ENCODE assay signal across 26 mouse cellular contexts in genomic region chr8:104743410-104743809, GRCm38 (mm10). TPM values are rescaled to one million over a fixed set of nuclear protein-coding genes. Genes with fewer than 3 reads are reported as not detected.
DNase-seq lines count a peak whose midpoint lies in the region; ATAC-seq and TF ChIP-seq lines count a peak whose summit lies in the region.
"Had no signal": no experiment of that assay in that cellular context is flagged by ENCODE, and none has a peak within 500 bp of the region (broad histone marks: within the 10 kb centered on the region; RNA-seq: fewer than 3 reads in every experiment).

No protein-coding gene starts in this region.

- TF ChIP-seq RAD21 in MEL (IDR thresholded peaks at IDR 0.05; ENCODE audit: low read depth, low read length), result peak; percentile 58

- no peak overlapping the region for H3K27ac ChIP-seq in layer of hippocampus, adult 2 months
- H3K27ac ChIP-seq in MEL (ENCODE audit: control insufficient read depth, low read depth, low read length), result no peak overlapping the region
- H3K27ac ChIP-seq in small intestine, adult 2 months (ENCODE audit: insufficient read depth, low read depth, low read length), result no peak overlapping the region
- no peak overlapping the region for H3K27ac ChIP-seq in kidney, embryonic 16.5 days (ENCODE audit: low read length)
- H3K27ac ChIP-seq: embryonic facial prominence, embryonic 13.5 days; forebrain, embryonic 13.5 days; heart, embryonic 13.5 days; hindbrain, embryonic 12.5 days had no signal

- peaks cover 0 to 2% of the 10 kb centered on the region in 2 experiments; a peak in 1 of 4 replicates for H3K27me3 ChIP-seq in MEL (ENCODE audit: control insufficient read depth in 1 of 2, insufficient read depth in 2 of 2, low read length in 2 of 2)
- H3K27me3 ChIP-seq in small intestine, adult 2 months (ENCODE audit: control insufficient read depth, insufficient read depth, low read length), result no peaks in the 10 kb centered on the region
- H3K27me3 ChIP-seq in kidney, embryonic 16.5 days (ENCODE audit: insufficient read depth, low read length), result no peaks in the 10 kb centered on the region
- H3K27me3 ChIP-seq: embryonic facial prominence, embryonic 13.5 days; forebrain, embryonic 13.5 days; heart, embryonic 13.5 days; hindbrain, embryonic 12.5 days had no signal

- H3K79me2 ChIP-seq in MEL (ENCODE audit: control insufficient read depth, insufficient read depth, low read length, poor library complexity), result no peaks in the 10 kb centered on the region

- ATAC-seq in kidney, embryonic 16.5 days (ENCODE audit: low FRiP score, low TSS enrichment), result no peak
- ATAC-seq: activated CD4-positive, CD25-positive, alpha-beta regulatory T cell, adult 4 months; forebrain, embryonic 13.5 days; forebrain, postnatal 0 days; hindbrain, embryonic 16.5 days had no signal

- no peak overlapping the region for H3K4me2 ChIP-seq in kidney, embryonic 16.5 days (replicated peaks; ENCODE audit: low read depth, low read length)
- H3K4me2 ChIP-seq: embryonic facial prominence, embryonic 13.5 days; forebrain, embryonic 13.5 days; heart, embryonic 13.5 days; hindbrain, embryonic 12.5 days had no signal

- DNase-seq in layer of hippocampus, adult 2 months (ENCODE audit: low spot score in 2 of 2), result no peak
- no peak for DNase-seq in layer of hippocampus, postnatal 36 days
- DNase-seq in 416B (ENCODE audit: low read depth) (peak; percentile 8), MEL (ENCODE audit: low read depth, low spot score) (peak; percentile 2)
- DNase-seq in frontal cortex, adult 2 months (ENCODE audit: extremely low spot score in 1 of 2, low spot score in 1 of 2), result no peak
- DNase-seq: adrenal gland, postnatal 14 days; cerebellum, adult 11-12 months; cerebellum, adult 9-11 months; cerebellum, postnatal 36 days; forebrain, postnatal 0 days; heart, postnatal 4 days; kidney, adult 18-20 months had no signal

- no peak overlapping the region for H3K9ac ChIP-seq in MEL (ENCODE audit: control insufficient read depth, low read depth, low read length, poor library complexity, severe bottlenecking)
- no peak overlapping the region for H3K9ac ChIP-seq in kidney, embryonic 16.5 days (replicated peaks; ENCODE audit: low read length)
- H3K9ac ChIP-seq: embryonic facial prominence, embryonic 13.5 days; forebrain, embryonic 13.5 days; forebrain, postnatal 0 days; heart, embryonic 13.5 days; hindbrain, embryonic 12.5 days had no signal

- WGBS in small intestine, adult 2 months, result 49% methylated on average over 3 of the region's 3 CpGs
- 79% methylated on average over 3 of the region's 3 CpGs for WGBS in kidney, embryonic 16.5 days

- no peaks in the 10 kb centered on the region for H3K9me3 ChIP-seq in MEL (replicated peaks; ENCODE audit: insufficient read depth, low read length)
- H3K9me3 ChIP-seq in kidney, embryonic 16.5 days (ENCODE audit: low read length), result no peaks in the 10 kb centered on the region
- H3K9me3 ChIP-seq: embryonic facial prominence, embryonic 13.5 days; forebrain, embryonic 13.5 days; hindbrain, embryonic 12.5 days had no signal

- TF ChIP-seq POLR2A in MEL (IDR thresholded peaks at IDR 0.05; ENCODE audit: control insufficient read depth in 1 of 2, insufficient read depth in 1 of 2, low read depth in 1 of 2, low read length in 2 of 2, poor library complexity in 1 of 2), result no peak
- TF ChIP-seq POLR2A in small intestine, adult 2 months (IDR thresholded peaks at IDR 0.05; ENCODE audit: low read depth, low read length), result no peak

- H3K4me1 ChIP-seq in MEL (ENCODE audit: control insufficient read depth in 1 of 2, insufficient read depth in 2 of 2, low read length in 2 of 2), result no peaks in the 10 kb centered on the region
- peaks cover 10% of the 10 kb centered on the region; the same call in 1 of the 2 replicates for H3K4me1 ChIP-seq in small intestine, adult 2 months (ENCODE audit: control insufficient read depth, insufficient read depth, insufficient read length, low read length)
- no peaks in the 10 kb centered on the region for H3K4me1 ChIP-seq in kidney, embryonic 16.5 days (ENCODE audit: insufficient read depth, low read length)
- H3K4me1 ChIP-seq: embryonic facial prominence, embryonic 13.5 days; forebrain, embryonic 13.5 days; heart, embryonic 13.5 days; hindbrain, embryonic 12.5 days had no signal

- no peak for TF ChIP-seq EP300 in MEL (IDR thresholded peaks at IDR 0.05; ENCODE audit: low read depth in 1 of 2, low read length in 2 of 2)

- TF ChIP-seq CTCF in layer of hippocampus, adult 2 months (conservative IDR thresholded peaks at IDR 0.05), result peak; percentile 65
- TF ChIP-seq CTCF in MEL (IDR thresholded peaks at IDR 0.05 in 2 of 3, conservative IDR thresholded peaks at IDR 0.05 in 1 of 3; ENCODE audit: control insufficient read depth in 1 of 3, insufficient read depth in 1 of 3, low read depth in 2 of 3, low read length in 3 of 3, poor library complexity in 1 of 3, severe bottlenecking in 1 of 3), result peak in 2 of 3 experiments; percentile 38 to 46; a peak in 4 of 6 replicates
- TF ChIP-seq CTCF in small intestine, adult 2 months (IDR thresholded peaks at IDR 0.05; ENCODE audit: extremely low read depth, insufficient read length, insufficient replicate concordance, low read depth, low read length), result 0 out of 2 replicates have a peak, but pooled peaks have one; percentile 4

- no peaks in the 10 kb centered on the region for H3K36me3 ChIP-seq in MEL (ENCODE audit: control insufficient read depth in 1 of 2, insufficient read depth in 2 of 2, low read length in 2 of 2)
- peaks cover 5% of the 10 kb centered on the region for H3K36me3 ChIP-seq in small intestine, adult 2 months (ENCODE audit: control insufficient read depth, insufficient read depth, low read length)
- H3K36me3 ChIP-seq in kidney, embryonic 16.5 days (ENCODE audit: insufficient read depth, low read length), result no peaks in the 10 kb centered on the region
- H3K36me3 ChIP-seq: embryonic facial prominence, embryonic 13.5 days; heart, embryonic 13.5 days; hindbrain, embryonic 12.5 days had no signal

- H3K4me3 ChIP-seq in layer of hippocampus, adult 2 months, result no peak overlapping the region
- no peak overlapping the region for H3K4me3 ChIP-seq in MEL (ENCODE audit: control insufficient read depth in 1 of 2, insufficient read depth in 1 of 2, low read depth in 2 of 2, low read length in 2 of 2)
- H3K4me3 ChIP-seq in small intestine, adult 2 months (ENCODE audit: low read depth, low read length), result no peak overlapping the region
- no peak overlapping the region for H3K4me3 ChIP-seq in kidney, embryonic 16.5 days (ENCODE audit: low read length)
- H3K4me3 ChIP-seq: embryonic facial prominence, embryonic 13.5 days; forebrain, embryonic 13.5 days; heart, embryonic 13.5 days; hindbrain, embryonic 12.5 days had no signal

TF ChIP-seq in MEL, 35 proteins besides CTCF, POLR2A, EP300 and RAD21:
- peak; percentile 34; the same call in 1 of the 2 replicates for TF ChIP-seq ZC3H11A (IDR thresholded peaks at IDR 0.05; ENCODE audit: low read depth, low read length)
- peak; percentile 80 for TF ChIP-seq ZNF384 (IDR thresholded peaks at IDR 0.05; ENCODE audit: low read depth, low read length)
- TF ChIP-seq SMC3 (IDR thresholded peaks at IDR 0.05; ENCODE audit: low read depth, low read length), result peak; percentile 42
- no peak for TF ChIP-seq CHD2 (IDR thresholded peaks at IDR 0.05; ENCODE audit: low read length)

RNA-seq across cellular contexts. Expression of gene Ces2a, which starts 9.6 kb away (rescaled TPM):
- total RNA-seq in layer of hippocampus, adult 2 months (2021), result not detected
- total RNA-seq in layer of hippocampus, postnatal 36 days (2021), result not detected
- total RNA-seq in MEL (2012; rRNA removed), result not detected in 2 replicates
- polyA plus RNA-seq in MEL (2012; ENCODE audit: insufficient read depth in 1 of 2, insufficient read length in 2 of 2, low read depth in 1 of 2, low replicate concordance in 2 of 2, missing spikeins in 1 of 2), result not detected
- 77.0 and 118 TPM in 2 replicates for polyA plus RNA-seq in small intestine, adult 2 months (2012; rRNA removed)
- 0.09 and 0.32 TPM in 2 replicates for polyA plus RNA-seq in kidney, embryonic 16.5 days (2015; fragmentation: Nextera tagmentation; extraction: Ambion mirVana)
- not detected in 2 replicates for polyA plus RNA-seq in frontal cortex, adult 2 months (2012; rRNA removed)
- total RNA-seq: adrenal gland, adult 18-20 months; forebrain, postnatal 0 days; gastrocnemius, adult 8-10 months; gastrocnemius, postnatal 4 days; heart, adult 8-10 months; heart, postnatal 4 days had no signal
- polyA plus RNA-seq: activated CD4-positive, CD25-positive, alpha-beta regulatory T cell, adult 4 months; C2C12; embryonic facial prominence, embryonic 13.5 days; forebrain, embryonic 13.5 days; forebrain, postnatal 0 days; heart, embryonic 13.5 days; heart, postnatal 0 days; hindbrain, embryonic 12.5 days; hindbrain, embryonic 16.5 days had no signal

Comparison
In these comparisons a context has a peak if more than half of its experiments do, and no peak if none do; other contexts are left out.
1. DNase-seq: peak in 416B (single experiment) and MEL (single experiment); none in layer of hippocampus, adult 2 months (0 of 2), layer of hippocampus, postnatal 36 days (0 of 2) and frontal cortex, adult 2 months (0 of 2).
2. CTCF ChIP-seq: peak in every context shown above with its lines; median percentile 65 in layer of hippocampus, adult 2 months; 42 in MEL; 4 in small intestine, adult 2 months.
3. RNA of gene Ces2a, which starts 9.6 kb away (polyA plus RNA-seq): 77.0 to 118 TPM in small intestine, adult 2 months; 0.09 to 0.32 TPM in kidney, embryonic 16.5 days, not detected in MEL and not detected in frontal cortex, adult 2 months; every median in the first group is over 10 times any median in the second.